Mouse (Mus musculus) embryonic facial prominence, embryonic 10.5 days (tissue): Measurements from ENCODE around the gene Tceal1. TPM values are rescaled to one million over a fixed set of nuclear protein-coding genes. Genes with fewer than 3 reads are reported as not detected.

ENCODE experiments used
- DNase-seq: peaks from one replicate; pipeline ENCODE4 v3.0.0-alpha.2; 2017; ENCODE audit warnings: low spot score
- H3K27ac ChIP-seq: fragments of 300-500 bp; sonication (generic); replicated peaks from 2 replicates; pipeline ENCODE4 v1.5.1; 2016; ENCODE audit warnings: mild to moderate bottlenecking
- H3K27me3 ChIP-seq: fragments of 300-500 bp; sonication (generic); replicated peaks from 2 replicates; pipeline ENCODE4 v1.6.1; 2016; ENCODE audit warnings: low read depth, mild to moderate bottlenecking; ENCODE audit not compliant: poor library complexity, severe bottlenecking
- H3K36me3 ChIP-seq: fragments of 300-500 bp; sonication (generic); replicated peaks from 2 replicates; pipeline ENCODE4 v1.6.1; 2016; ENCODE audit warnings: mild to moderate bottlenecking, moderate library complexity
- H3K4me1 ChIP-seq: fragments of 300-500 bp; sonication (generic); 2 replicates; pipeline ENCODE4 v1.6.1; 2016
- H3K4me3 ChIP-seq: fragments of 300-500 bp; sonication (generic); 2 replicates; pipeline ENCODE4 v1.5.1; 2016; ENCODE audit warnings: mild to moderate bottlenecking, moderate library complexity
- H3K9me3 ChIP-seq: fragments of 300-500 bp; sonication (generic); 2 replicates; pipeline ENCODE4 v1.6.1; 2016; ENCODE audit warnings: mild to moderate bottlenecking
- WGBS: fragments of 180-500 bp; shearing (Covaris S2); methylation state at CpG from one replicate; pipeline ENCODE4 v1.1.7; 2016; 5-methylcytosine and 5-hydroxymethylcytosine counted together
- polyA plus RNA-seq: library from polyadenylated mRNA; unstranded; fragments of >200 nt; fragmentation: Nextera tagmentation; extraction: Ambion mirVana; gene quantifications from 2 replicates; pipeline ENCODE4 v1.2.1, GENCODE M21; 2016

Gene Tceal1
- polyA plus RNA-seq, 1 experiment from 2014 or later = 7.1 TPM

DNA sequence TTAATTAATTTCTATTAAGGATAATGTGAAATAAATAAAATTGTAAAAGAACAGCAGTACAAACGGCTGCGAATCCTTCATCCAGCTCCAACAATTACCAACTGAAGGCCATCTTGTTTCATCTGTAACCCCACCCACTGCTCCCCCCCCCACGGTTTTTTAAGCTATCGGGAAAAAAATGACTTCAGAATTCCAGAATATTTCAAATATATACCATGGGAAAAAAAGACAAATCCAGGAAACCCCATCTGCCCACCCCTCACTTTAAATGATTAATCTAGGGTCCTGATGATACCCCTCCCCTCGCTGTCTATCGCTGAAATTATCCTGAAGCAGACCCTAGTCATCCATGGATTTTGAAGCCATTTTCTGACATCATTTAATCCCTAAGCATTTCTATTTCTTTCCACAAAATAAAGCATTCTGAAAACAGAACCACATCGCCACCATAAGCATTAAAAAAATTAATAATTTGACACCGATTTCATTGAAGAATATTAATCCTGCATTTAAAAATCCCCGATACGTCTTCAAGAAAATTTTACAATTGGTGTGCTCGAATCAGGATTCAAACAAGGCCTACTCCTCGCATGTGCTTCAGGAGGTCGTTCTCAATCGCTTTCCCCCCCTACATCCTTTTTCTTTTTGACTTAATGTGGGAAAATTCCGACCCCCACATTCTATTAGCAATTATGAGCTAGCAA, 32.5 kb downstream of the Tceal1 start:
- Histone ChIP-seq H3K27ac (peak overlapping the region; percentile 90), H3K4me3 (peak overlapping the region; percentile 63), H3K27me3 (no peaks in the 10 kb centered on the region), H3K9me3 (no peaks in the 10 kb centered on the region), H3K4me1 (0 out of 2 replicates have a peak, but pooled peaks cover 8% of the 10 kb centered on the region), H3K36me3 (peaks cover 36% of the 10 kb centered on the region)
- WGBS = 21% methylated on average over 15 of the region's 15 CpGs
- peak; percentile 39 for DNase-seq

DNA sequence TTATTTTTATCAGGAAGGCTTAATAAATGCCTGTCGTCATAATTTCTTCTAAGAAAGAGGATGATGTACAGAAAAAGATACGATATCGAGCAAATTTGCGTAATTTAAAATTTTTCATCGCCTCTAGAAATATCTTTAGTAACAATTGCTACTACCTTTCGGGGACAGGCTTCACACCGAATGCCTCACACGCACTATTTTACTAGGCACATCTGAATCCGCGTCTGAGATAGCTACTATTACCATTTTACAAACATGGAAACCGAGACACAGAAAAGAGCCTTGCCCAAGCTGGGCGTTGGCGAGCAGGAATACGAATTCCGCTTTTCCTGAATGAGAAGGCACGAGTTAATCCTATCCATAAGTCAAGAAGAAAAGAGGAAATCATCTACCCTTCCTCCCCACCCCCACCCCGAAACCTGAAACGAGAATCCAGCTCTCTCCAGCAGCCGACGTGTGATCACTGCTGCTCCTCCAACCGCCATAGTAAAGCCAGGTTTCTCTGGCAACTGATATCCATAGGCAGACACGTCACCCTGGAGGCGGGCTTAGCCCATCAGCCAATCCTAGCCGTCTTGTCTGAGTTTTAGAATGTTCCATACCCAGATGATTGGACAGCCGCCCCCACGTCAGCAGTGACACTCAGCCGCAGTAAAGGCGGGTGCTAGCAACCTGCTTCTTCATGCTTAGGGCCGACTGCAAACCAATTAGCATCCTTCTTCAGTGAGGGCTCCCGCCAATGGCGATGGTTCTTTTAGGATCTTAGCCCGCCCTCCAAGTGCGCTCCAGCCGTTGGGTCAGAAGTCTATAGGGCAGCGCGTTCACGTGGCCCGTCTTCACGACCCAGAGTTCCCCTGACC, 33.2 kb downstream of the Tceal1 start:
- WGBS = 21% methylated on average over 39 of the region's 39 CpGs
- Histone ChIP-seq H3K27me3 (no peaks in the 10 kb centered on the region), H3K4me3 (peak overlapping the region; percentile 63), H3K36me3 (peaks cover 28% of the 10 kb centered on the region), H3K4me1 (0 out of 2 replicates have a peak, but pooled peaks cover 8% of the 10 kb centered on the region), H3K27ac (peak overlapping the region; percentile 90), H3K9me3 (no peaks in the 10 kb centered on the region)
- DNase-seq = peak; percentile 92

GRCm38 (mm10) chrX:136741651-136742201, 33.9 kb downstream of the Tceal1 start:
- peaks cover 22% of the 10 kb centered on the region for H3K36me3 ChIP-seq
- H3K4me3 ChIP-seq = peak overlapping the region; percentile 63
- WGBS = 28% methylated on average over 46 of the region's 46 CpGs
- H3K27me3 ChIP-seq = no peaks in the 10 kb centered on the region
- H3K9me3 ChIP-seq = no peaks in the 10 kb centered on the region
- H3K27ac ChIP-seq = peak overlapping the region; percentile 90
- peak; percentile 92 for DNase-seq
- 0 out of 2 replicates have a peak, but pooled peaks cover 8% of the 10 kb centered on the region for H3K4me1 ChIP-seq

DNA sequence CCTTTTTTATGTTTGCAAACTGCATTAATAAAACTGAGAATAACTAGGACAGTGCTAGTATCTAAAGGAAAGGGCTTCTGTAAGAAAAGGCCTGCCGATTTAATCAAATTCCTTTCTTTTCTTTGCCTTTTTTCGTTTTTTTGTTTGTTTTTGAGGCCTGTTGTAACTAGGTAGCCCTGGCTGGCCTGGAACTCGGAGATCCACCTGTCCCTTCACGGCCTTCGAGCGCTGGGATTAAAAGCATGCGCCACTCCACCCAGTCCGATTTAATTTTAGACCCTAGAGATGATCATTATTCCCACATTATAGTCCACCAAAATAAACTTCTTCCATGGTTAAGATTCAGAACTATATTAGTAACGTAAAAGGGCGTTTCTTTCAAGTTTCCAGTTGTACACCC, 34.5 kb downstream of the Tceal1 start:
- WGBS = 31% methylated on average over 10 of the region's 10 CpGs
- no peaks in the 10 kb centered on the region for H3K9me3 ChIP-seq
- 0 out of 2 replicates have a peak, but pooled peaks cover 8% of the 10 kb centered on the region for H3K4me1 ChIP-seq
- DNase-seq = no peak
- peak overlapping the region; percentile 90 for H3K27ac ChIP-seq
- peak overlapping the region; percentile 63 for H3K4me3 ChIP-seq
- H3K36me3 ChIP-seq = peaks cover 18% of the 10 kb centered on the region
- no peaks in the 10 kb centered on the region for H3K27me3 ChIP-seq

GRCm38 (mm10) chrX:136742661-136743103, 34.9 kb downstream of the Tceal1 start:
- Histone ChIP-seq H3K27me3 (no peaks in the 10 kb centered on the region), H3K4me3 (peak overlapping the region; percentile 63), H3K9me3 (no peaks in the 10 kb centered on the region), H3K27ac (peak overlapping the region; percentile 90), H3K4me1 (0 out of 2 replicates have a peak, but pooled peaks cover 8% of the 10 kb centered on the region), H3K36me3 (peaks cover 15% of the 10 kb centered on the region)
- 31% methylated on average over 5 of the region's 5 CpGs for WGBS
- peak; percentile 45 for DNase-seq

DNA sequence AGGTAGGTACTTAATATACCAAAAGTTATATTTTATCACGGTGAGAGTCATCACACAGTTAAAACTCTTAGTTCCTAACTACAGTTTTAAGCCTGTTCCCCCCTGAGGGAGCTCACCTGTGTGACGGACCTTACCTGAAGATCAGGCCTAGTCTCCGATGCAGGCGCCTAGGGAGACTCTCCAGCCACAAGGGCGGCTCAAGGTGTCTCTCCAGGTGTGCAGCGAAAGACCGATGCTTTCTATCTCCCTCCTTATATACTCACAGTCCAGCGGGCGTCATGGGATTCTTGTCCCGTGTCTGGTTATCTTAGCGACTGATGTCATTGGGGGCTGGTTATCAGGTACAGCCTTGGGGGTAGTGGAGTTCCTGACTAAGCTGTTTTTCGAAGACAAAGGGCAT, 35.7 kb downstream of the Tceal1 start, which contains the start of gene Morf4l2:
TSS of gene Morf4l2 (minus strand) at position 232 of the 400 bp plus-strand sequence.
- Histone ChIP-seq H3K9me3 (no peaks in the 10 kb centered on the region), H3K27me3 (no peaks in the 10 kb centered on the region), H3K4me3 (peak within 1 kb of the TSS; percentile 63), H3K27ac (peak within 1 kb of the TSS; percentile 90), H3K4me1 (0 out of 2 replicates have a peak, but pooled peaks cover 6% of the 10 kb centered on the region), H3K36me3 (peaks cover 8% of the 10 kb centered on the region)
- DNase-seq = no peak
- WGBS = 87% methylated on average over 12 of the region's 12 CpGs

GRCm38 (mm10) chrX:136744663-136745062, 36.9 kb downstream of the Tceal1 start:
- DNase-seq = no peak
- H3K9me3 ChIP-seq = no peaks in the 10 kb centered on the region
- WGBS = 80% methylated on average over 8 of the region's 8 CpGs
- H3K4me1 ChIP-seq = no peaks in the 10 kb centered on the region
- no peak overlapping the region for H3K27ac ChIP-seq
- peaks cover 8% of the 10 kb centered on the region; the same call in 1 of the 2 replicates for H3K27me3 ChIP-seq
- peaks cover 5% of the 10 kb centered on the region for H3K36me3 ChIP-seq
- H3K4me3 ChIP-seq = no peak overlapping the region

DNA sequence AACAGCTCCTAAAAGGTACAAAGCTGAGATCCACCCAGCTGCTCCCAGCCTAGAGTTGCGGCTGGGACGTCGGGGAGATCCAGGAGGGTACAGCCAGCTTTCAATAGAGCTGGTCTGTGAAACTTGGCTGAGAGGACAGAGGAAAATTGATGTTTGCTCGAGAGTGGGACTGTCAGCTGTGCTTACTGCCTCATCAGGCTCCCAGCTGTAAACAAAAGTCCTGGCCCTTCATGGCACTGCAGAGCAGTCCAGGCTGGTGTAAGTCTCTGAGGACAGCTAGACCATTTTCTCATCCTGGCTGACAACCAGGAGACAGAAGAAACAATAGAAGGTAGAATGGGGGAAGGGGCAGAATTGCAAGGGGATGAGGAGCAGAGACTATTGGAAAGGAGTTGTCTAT, 41.5 kb downstream of the Tceal1 start:
- Histone ChIP-seq H3K4me1 (no peaks in the 10 kb centered on the region), H3K27ac (no peak overlapping the region), H3K9me3 (no peaks in the 10 kb centered on the region), H3K27me3 (peaks cover 8% of the 10 kb centered on the region; the same call in 1 of the 2 replicates), H3K36me3 (peaks cover 5% of the 10 kb centered on the region), H3K4me3 (no peak overlapping the region)
- 84% methylated on average over 4 of the region's 4 CpGs for WGBS
- no peak for DNase-seq

- H3K4me3 ChIP-seq = no peak overlapping the region
- DNase-seq = no peak
- WGBS = 92% methylated on average over 3 of the region's 3 CpGs
- no peaks in the 10 kb centered on the region for H3K9me3 ChIP-seq
- no peaks in the 10 kb centered on the region for H3K4me1 ChIP-seq
- H3K27me3 ChIP-seq = peaks cover 5% of the 10 kb centered on the region; the same call in 1 of the 2 replicates
- H3K36me3 ChIP-seq = peaks cover 12% of the 10 kb centered on the region
- no peak overlapping the region for H3K27ac ChIP-seq
These were observed 47.7 kb downstream of the Tceal1 start for GRCm38 (mm10) chrX:136755464-136755863.

Other genes starting within 250 kb of the Tceal1 start
- not detected in 2 replicates for gene Kir3dl1, start 190.0 kb upstream of the Tceal1 start, polyA plus RNA-seq
- gene Kir3dl2, start 163.9 kb upstream of the Tceal1 start, polyA plus RNA-seq = not detected in 2 replicates
- 5.2 and 6.3 TPM in 2 replicates for gene Tceal3, start 117.1 kb upstream of the Tceal1 start, polyA plus RNA-seq
- gene Morf4l2, start 35.7 kb downstream of the Tceal1 start, polyA plus RNA-seq = 573 and 588 TPM in 2 replicates
- 0.08 TPM in 1 of 2 replicates, not detected in the other for gene Glra4, start 72.2 kb downstream of the Tceal1 start, polyA plus RNA-seq
- gene Plp1, start 114.7 kb downstream of the Tceal1 start, polyA plus RNA-seq = 11.4 and 11.7 TPM in 2 replicates
- 0.35 and 0.56 TPM in 2 replicates for gene Rab9b, start 160.8 kb downstream of the Tceal1 start, polyA plus RNA-seq
- gene H2bfm, start 219.3 kb downstream of the Tceal1 start, polyA plus RNA-seq = not detected in 2 replicates